Mouse (Mus musculus) lung, embryonic 14.5 days (tissue): ENCODE results near the gene Inpp4b. TPM values are rescaled to one million over a fixed set of nuclear protein-coding genes. Genes with fewer than 3 reads are reported as not detected.

Source experiments
- ATAC-seq: fragments of 200-750 bp; cut with Nextera tagmentation; 2 replicates; pipeline ENCODE4 v1.8.0; 2017; ENCODE audit warnings: mild to moderate bottlenecking, moderate TSS enrichment, moderate library complexity; ENCODE audit not compliant: insufficient read depth
- DNase-seq: peaks from one replicate; pipeline ENCODE4 v3.0.0-alpha.2; 2015
- H3K27ac ChIP-seq: fragments of 300-500 bp; sonication (generic); 2 replicates; pipeline ENCODE4 v1.5.1; 2014; ENCODE audit warnings: low read depth, mild to moderate bottlenecking, moderate library complexity
- H3K27me3 ChIP-seq: fragments of 300-500 bp; sonication (generic); 2 replicates; pipeline ENCODE4 v1.6.1; 2014; ENCODE audit warnings: low read length, control low read depth; ENCODE audit not compliant: insufficient read depth
- H3K36me3 ChIP-seq: fragments of 300-500 bp; sonication (generic); 2 replicates; pipeline ENCODE4 v1.6.1; 2014; ENCODE audit warnings: control low read depth; ENCODE audit not compliant: insufficient read depth
- H3K4me1 ChIP-seq: fragments of 300-500 bp; sonication (generic); 2 replicates; pipeline ENCODE4 v1.6.1; 2014; ENCODE audit warnings: antibody characterized with exemption, control low read depth; ENCODE audit not compliant: insufficient read depth
- H3K4me2 ChIP-seq: fragments of 300-500 bp; sonication (generic); 2 replicates; pipeline ENCODE4 v1.6.1; 2014; ENCODE audit warnings: mild to moderate bottlenecking
- H3K4me3 ChIP-seq: fragments of 300-500 bp; sonication (generic); 2 replicates; pipeline ENCODE4 v1.5.1; 2014; ENCODE audit warnings: low read depth, low read length
- H3K9ac ChIP-seq: fragments of 300-500 bp; sonication (generic); 2 replicates; pipeline ENCODE4 v1.6.1; 2014
- H3K9me3 ChIP-seq: fragments of 300-500 bp; sonication (generic); 2 replicates; pipeline ENCODE4 v1.6.1; 2016; ENCODE audit warnings: low read depth, low read length, control low read depth
- CTCF ChIP-seq: IDR thresholded peaks from 2 replicates; pipeline ENCODE4 v1.5.1; 2016; ENCODE audit warnings: antibody characterized with exemption, low read depth
- WGBS: fragments of 180-500 bp; shearing (Covaris S2); extraction: QIAGEN DNeasy Blood & Tissue Kit; methylation state at CpG from one replicate; pipeline ENCODE4 v1.1.7; 2014; 5-methylcytosine and 5-hydroxymethylcytosine counted together
- polyA plus RNA-seq: library from polyadenylated mRNA; unstranded; fragments of >200 nt; fragmentation: Nextera tagmentation; extraction: Ambion mirVana; gene quantifications from 2 replicates; pipeline ENCODE4 v1.2.1, GENCODE M21; 2014

The Inpp4b gene
- polyA plus RNA-seq, 1 experiment from 2014 or later, result 7.4 TPM

DNA sequence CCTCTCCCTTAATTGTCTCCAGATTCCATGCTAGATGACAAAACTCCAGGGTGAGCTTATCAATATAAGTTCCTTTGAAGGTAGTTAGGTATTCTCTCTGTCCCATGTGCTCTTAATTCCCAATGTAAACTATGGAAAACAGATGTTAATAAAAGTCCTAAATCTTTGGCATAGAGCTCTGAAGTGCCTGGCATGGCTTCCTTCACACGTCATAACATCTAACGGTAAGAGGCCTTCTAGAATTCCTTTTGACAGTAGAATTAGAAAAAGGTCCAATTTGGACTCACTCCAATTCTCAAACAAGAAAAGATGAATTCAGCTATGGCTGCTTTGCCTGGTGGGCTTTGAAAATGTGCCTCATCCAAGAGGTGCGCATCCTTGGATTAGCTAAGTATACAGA is 236.6 kb downstream of the Inpp4b start:
- DNase-seq, result peak; percentile 51
- H3K27ac ChIP-seq, result no peak overlapping the region
- WGBS, result 39% methylated on average over 3 of the region's 3 CpGs
- H3K27me3 ChIP-seq, result no peaks in the 10 kb centered on the region
- no peaks in the 10 kb centered on the region for H3K36me3 ChIP-seq
- no peak overlapping the region for H3K9ac ChIP-seq
- no peaks in the 10 kb centered on the region for H3K4me1 ChIP-seq
- no peak overlapping the region for H3K4me3 ChIP-seq
- TF ChIP-seq CTCF, result no peak
- no peaks in the 10 kb centered on the region for H3K9me3 ChIP-seq
- H3K4me2 ChIP-seq, result no peak overlapping the region
- ATAC-seq, result no peak

GRCm38 (mm10) chr8:81581817-81582437 is 239.6 kb downstream of the Inpp4b start:
- Histone ChIP-seq H3K27me3 (no peaks in the 10 kb centered on the region), H3K4me3 (no peak overlapping the region), H3K27ac (no peak overlapping the region), H3K36me3 (no peaks in the 10 kb centered on the region), H3K4me2 (no peak overlapping the region), H3K4me1 (no peaks in the 10 kb centered on the region), H3K9ac (no peak overlapping the region), H3K9me3 (no peaks in the 10 kb centered on the region)
- WGBS, result 57% methylated on average over 2 of the region's 2 CpGs
- TF ChIP-seq CTCF, result no peak
- DNase-seq (peak; percentile 11), ATAC-seq (peak; percentile 49; the same call in 1 of the 2 replicates)

GRCm38 (mm10) chr8:81582906-81583305 is 240.6 kb downstream of the Inpp4b start:
- no peak for TF ChIP-seq CTCF
- Histone ChIP-seq H3K4me3 (no peak overlapping the region), H3K9ac (no peak overlapping the region), H3K27ac (no peak overlapping the region), H3K9me3 (no peaks in the 10 kb centered on the region), H3K4me1 (no peaks in the 10 kb centered on the region), H3K4me2 (no peak overlapping the region), H3K36me3 (no peaks in the 10 kb centered on the region), H3K27me3 (no peaks in the 10 kb centered on the region)
- no peak for ATAC-seq
- 71% methylated on average over 1 of the region's 1 CpGs for WGBS
- no peak for DNase-seq

DNA sequence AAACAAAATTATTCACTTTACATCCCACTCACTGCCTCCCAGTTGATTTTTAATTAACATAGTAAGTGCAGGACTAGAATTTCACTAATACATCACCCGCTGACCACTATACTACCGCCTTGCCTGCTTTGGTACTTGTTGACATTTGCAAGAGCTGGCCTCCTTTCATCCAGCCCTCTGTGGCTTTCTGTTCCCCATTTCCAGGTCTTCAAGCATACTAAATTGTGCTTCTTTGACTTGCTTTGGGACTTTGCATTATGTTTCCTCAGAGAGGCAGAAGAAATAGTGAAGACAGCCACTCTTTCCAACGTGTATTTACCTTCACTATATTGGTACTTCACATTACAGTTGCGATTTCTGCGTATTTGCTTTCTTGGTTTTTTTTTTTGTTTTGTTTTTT is 244.4 kb downstream of the Inpp4b start:
- H3K9ac ChIP-seq, result no peak overlapping the region
- H3K9me3 ChIP-seq, result no peaks in the 10 kb centered on the region

DNA sequence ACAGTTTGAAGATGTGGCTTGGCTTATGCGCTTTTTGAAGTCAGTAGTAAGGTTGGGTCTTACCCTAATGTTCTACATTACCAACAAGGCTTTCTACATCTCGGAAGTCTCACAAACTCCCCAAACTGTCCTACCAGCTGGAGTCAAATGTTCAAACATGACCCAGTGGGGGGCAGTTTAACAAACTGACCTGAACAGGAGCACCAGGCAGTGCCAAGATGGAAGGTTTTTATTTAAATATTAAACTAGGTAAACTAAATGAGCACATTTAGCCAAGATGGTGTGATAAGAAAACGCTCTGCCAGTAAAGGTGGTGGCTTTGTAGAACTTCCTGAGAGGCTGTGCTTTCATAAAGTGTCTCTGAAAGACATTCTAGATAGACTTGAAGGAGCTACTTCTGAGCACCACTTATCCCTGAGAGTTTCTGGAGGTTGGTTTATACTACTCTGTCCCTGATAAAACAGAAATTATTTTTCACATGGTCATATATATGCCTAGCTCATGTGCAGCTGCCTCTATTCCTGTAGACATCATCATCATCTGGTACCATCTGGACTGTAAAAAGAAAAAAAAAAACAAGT is 251.9 kb downstream of the Inpp4b start:
- Histone ChIP-seq H3K27ac (no peak overlapping the region), H3K4me1 (no peaks in the 10 kb centered on the region), H3K4me3 (no peak overlapping the region), H3K36me3 (no peaks in the 10 kb centered on the region), H3K27me3 (no peaks in the 10 kb centered on the region), H3K9me3 (no peaks in the 10 kb centered on the region), H3K9ac (no peak overlapping the region), H3K4me2 (no peak overlapping the region)
- 67% methylated on average over 3 of the region's 3 CpGs for WGBS
- DNase-seq, result peak; percentile 34
- ATAC-seq, result peak; percentile 62; the same call in 1 of the 2 replicates
- no peak for TF ChIP-seq CTCF

More for the DNA sequence above, 244.4 kb downstream of the Inpp4b start:
- WGBS, result 83% methylated on average over 5 of the region's 5 CpGs
- Histone ChIP-seq H3K27me3 (no peaks in the 10 kb centered on the region), H3K4me3 (no peak overlapping the region), H3K4me1 (no peaks in the 10 kb centered on the region), H3K4me2 (no peak overlapping the region), H3K27ac (no peak overlapping the region), H3K36me3 (no peaks in the 10 kb centered on the region)
- ATAC-seq (no peak), DNase-seq (no peak)
- TF ChIP-seq CTCF, result no peak

GRCm38 (mm10) chr8:81599209-81599608 is 256.9 kb downstream of the Inpp4b start:
- no peak overlapping the region for H3K9ac ChIP-seq
- H3K27ac ChIP-seq, result no peak overlapping the region
- 60% methylated on average over 4 of the region's 4 CpGs for WGBS
- no peak for ATAC-seq
- no peak overlapping the region for H3K4me2 ChIP-seq
- no peak for TF ChIP-seq CTCF
- H3K4me3 ChIP-seq, result no peak overlapping the region
- no peaks in the 10 kb centered on the region for H3K4me1 ChIP-seq
- peak; percentile 54 for DNase-seq
- no peaks in the 10 kb centered on the region for H3K27me3 ChIP-seq
- no peaks in the 10 kb centered on the region for H3K36me3 ChIP-seq
- no peaks in the 10 kb centered on the region for H3K9me3 ChIP-seq

- Histone ChIP-seq H3K4me3 (no peak overlapping the region), H3K4me1 (no peaks in the 10 kb centered on the region), H3K27me3 (no peaks in the 10 kb centered on the region), H3K9ac (no peak overlapping the region), H3K27ac (no peak overlapping the region), H3K4me2 (no peak overlapping the region), H3K9me3 (no peaks in the 10 kb centered on the region), H3K36me3 (no peaks in the 10 kb centered on the region)
- DNase-seq, result no peak
- ATAC-seq, result no peak
- no peak for TF ChIP-seq CTCF
Measured at GRCm38 (mm10) chr8:81601136-81601535, 258.8 kb downstream of the Inpp4b start.
